Mouse (Mus musculus): ENCODE data around the gene Mlh1. TPM values are rescaled to one million over a fixed set of nuclear protein-coding genes. Genes with fewer than 3 reads are reported as not detected.

Gene Mlh1
- polyA plus RNA-seq, 1 experiment from 2014 or later: 13.1 TPM

DNA sequence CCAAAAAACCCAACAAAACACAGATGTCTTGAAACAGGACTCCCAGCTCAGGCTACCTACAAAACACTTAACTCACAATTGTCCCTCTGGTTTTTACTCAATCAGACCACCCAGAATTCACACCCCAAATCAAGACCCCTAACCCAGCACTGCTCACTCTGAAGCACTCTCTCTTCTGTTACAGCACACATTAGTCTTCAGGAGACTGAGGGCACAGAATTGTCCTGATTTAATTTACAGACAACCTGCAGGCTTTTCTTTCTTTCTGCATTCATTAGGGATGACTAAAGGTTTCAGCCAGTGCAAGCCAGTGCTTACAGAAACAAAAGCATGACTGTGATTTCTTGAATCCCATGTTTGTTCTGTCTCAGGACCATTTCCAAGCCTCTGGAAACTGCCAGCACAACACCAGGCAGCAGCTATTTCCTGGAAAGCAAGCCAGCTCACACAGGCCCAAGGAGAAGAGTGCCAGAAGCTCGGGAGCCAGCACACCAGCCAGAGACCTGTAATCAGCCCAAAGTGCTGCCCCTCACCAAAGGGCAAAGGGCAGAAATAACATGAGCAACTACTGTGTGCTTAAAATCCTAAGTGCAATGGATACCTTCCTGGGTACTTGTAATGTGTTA is 11.1 kb downstream of the Mlh1 start:
- H3K36me3 ChIP-seq (ENCODE audit: insufficient read depth, low read length): 0 out of 2 replicates have a peak, but pooled peaks cover 7% of the 10 kb centered on the region
- H3K27ac ChIP-seq (ENCODE audit: low read length): no peak overlapping the region

DNA sequence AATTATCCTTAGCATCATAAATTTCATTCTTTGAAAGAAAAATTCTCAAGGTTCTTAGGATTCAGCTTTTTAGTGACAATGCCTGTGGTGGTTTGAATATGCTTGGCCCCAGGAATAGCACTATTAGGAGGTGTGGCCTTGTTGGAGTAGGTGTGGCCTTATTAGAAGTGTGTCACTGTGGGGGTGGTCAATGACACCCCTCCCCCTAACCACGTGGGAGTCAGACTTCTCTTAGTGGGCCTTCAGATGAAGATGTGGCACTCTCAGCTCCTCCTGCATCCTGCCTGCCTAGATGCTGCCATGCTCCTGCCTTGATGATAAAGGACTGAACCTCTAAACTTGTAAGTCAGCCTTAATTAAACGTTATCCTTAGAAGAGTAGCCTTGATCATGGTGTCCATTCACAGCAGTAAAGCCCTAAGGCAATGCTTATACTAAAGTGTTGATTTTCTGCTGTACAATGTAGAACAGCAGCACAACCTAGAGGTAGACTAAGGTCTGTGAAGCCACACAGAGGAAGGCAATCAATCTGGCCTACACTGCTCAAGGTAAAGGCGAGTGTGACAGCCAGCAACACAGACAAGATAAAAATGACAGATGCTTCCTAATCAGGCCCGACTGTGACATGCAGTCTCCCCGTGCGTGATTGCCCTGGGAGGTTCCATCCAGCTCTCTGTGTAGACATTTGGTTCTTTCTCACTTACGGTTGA is 19.3 kb downstream of the Mlh1 start:
- H3K9ac ChIP-seq (replicated peaks; ENCODE audit: low read depth): no peak overlapping the region
- no peak for ATAC-seq
- TF ChIP-seq CTCF (IDR thresholded peaks at IDR 0.05) (peak; percentile 40; the same call in 1 of the 2 replicates), EP300 (IDR thresholded peaks at IDR 0.05) (no peak)
- H3K4me1 ChIP-seq (ENCODE audit: insufficient read depth, low read depth, low read length): no peaks in the 10 kb centered on the region
- no peak overlapping the region for H3K27ac ChIP-seq (ENCODE audit: low read length)
- no peaks in the 10 kb centered on the region for H3K9me3 ChIP-seq (ENCODE audit: low read length)
- H3K27me3 ChIP-seq (replicated peaks; ENCODE audit: insufficient read depth, low read length): no peaks in the 10 kb centered on the region
- DNase-seq (ENCODE audit: low spot score): no peak
- H3K4me2 ChIP-seq (replicated peaks; ENCODE audit: low read depth, low read length): no peak overlapping the region
- 56% methylated on average over 7 of the region's 7 CpGs for WGBS
- peaks cover 34% of the 10 kb centered on the region; the same call in 1 of the 2 replicates for H3K36me3 ChIP-seq (ENCODE audit: insufficient read depth, low read length)
- no peak overlapping the region for H3K4me3 ChIP-seq (ENCODE audit: low read depth, low read length)

More for the DNA sequence above, 11.1 kb downstream of the Mlh1 start:
- H3K27me3 ChIP-seq (replicated peaks; ENCODE audit: insufficient read depth, low read length): no peaks in the 10 kb centered on the region
- H3K4me3 ChIP-seq (ENCODE audit: low read depth, low read length): no peak overlapping the region
- DNase-seq (ENCODE audit: low spot score) (no peak), ATAC-seq (no peak)
- TF ChIP-seq EP300 (IDR thresholded peaks at IDR 0.05) (no peak), CTCF (IDR thresholded peaks at IDR 0.05) (no peak)
- H3K9ac ChIP-seq (replicated peaks; ENCODE audit: low read depth): no peak overlapping the region
- H3K4me1 ChIP-seq (ENCODE audit: insufficient read depth, low read depth, low read length): no peaks in the 10 kb centered on the region
- H3K4me2 ChIP-seq (replicated peaks; ENCODE audit: low read depth, low read length): no peak overlapping the region
- no peaks in the 10 kb centered on the region for H3K9me3 ChIP-seq (ENCODE audit: low read length)
- WGBS: 13% methylated on average over 1 of the region's 1 CpGs

DNA sequence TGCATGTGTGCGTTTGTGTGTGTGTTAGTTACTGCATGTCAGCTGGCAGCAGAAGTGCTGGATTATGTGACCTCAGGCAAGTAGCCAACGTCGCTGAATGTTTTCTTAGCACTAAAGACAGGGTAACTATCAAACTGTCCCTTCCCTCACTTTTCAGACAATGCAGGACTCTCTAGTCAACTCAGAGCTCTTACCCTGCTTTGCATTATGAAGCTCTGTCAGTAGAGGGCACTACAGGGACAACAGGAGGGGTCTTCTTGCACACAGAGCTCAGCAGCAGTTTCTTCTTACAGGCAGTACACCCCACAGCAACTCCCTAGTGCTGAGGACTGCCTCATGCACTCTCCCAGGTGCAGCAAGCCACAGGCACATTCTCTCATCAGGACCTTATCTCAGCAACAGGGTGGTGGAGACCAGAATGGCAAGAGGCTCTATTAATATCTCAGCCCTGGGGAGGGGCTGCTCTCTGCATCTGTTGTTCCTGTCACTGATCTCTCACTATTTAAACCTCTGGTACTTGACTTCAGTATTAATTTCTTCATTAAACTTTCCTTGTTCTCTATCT is 23.8 kb downstream of the Mlh1 start:
- DNase-seq (ENCODE audit: low spot score): peak; percentile 29

DNA sequence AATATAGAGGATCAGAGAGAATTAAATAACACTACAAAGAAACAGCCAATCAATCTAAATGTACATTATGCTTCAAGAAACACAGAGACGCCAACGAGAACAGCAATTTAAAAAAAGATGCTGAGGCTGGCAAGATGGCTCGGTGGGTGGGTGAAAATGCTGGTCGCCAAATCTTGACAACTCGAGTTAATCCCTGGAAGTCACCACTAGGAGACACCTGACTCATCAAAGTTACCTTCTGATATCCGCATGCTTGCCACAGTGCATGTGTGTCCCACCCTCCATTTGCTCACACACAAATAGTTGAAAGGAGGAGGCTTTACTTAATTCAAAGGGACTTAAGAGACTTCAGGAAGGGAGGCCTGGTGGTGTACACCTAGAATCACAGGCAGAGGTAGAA is 26.0 kb downstream of the Mlh1 start:
- H3K36me3 ChIP-seq (ENCODE audit: insufficient read depth, low read length): peaks cover 27% of the 10 kb centered on the region; the same call in 1 of the 2 replicates
- TF ChIP-seq EP300 (IDR thresholded peaks at IDR 0.05) (no peak), CTCF (IDR thresholded peaks at IDR 0.05) (no peak)

More for the DNA sequence above, 23.8 kb downstream of the Mlh1 start:
- Histone ChIP-seq H3K27ac (ENCODE audit: low read length) (no peak overlapping the region), H3K9me3 (ENCODE audit: low read length) (no peaks in the 10 kb centered on the region), H3K9ac (replicated peaks; ENCODE audit: low read depth) (no peak overlapping the region), H3K27me3 (replicated peaks; ENCODE audit: insufficient read depth, low read length) (no peaks in the 10 kb centered on the region), H3K36me3 (ENCODE audit: insufficient read depth, low read length) (peaks cover 25% of the 10 kb centered on the region; the same call in 1 of the 2 replicates), H3K4me3 (ENCODE audit: low read depth, low read length) (no peak overlapping the region), H3K4me2 (replicated peaks; ENCODE audit: low read depth, low read length) (no peak overlapping the region), H3K4me1 (ENCODE audit: insufficient read depth, low read depth, low read length) (no peaks in the 10 kb centered on the region)
- WGBS: 77% methylated on average over 3 of the region's 3 CpGs
- TF ChIP-seq CTCF (IDR thresholded peaks at IDR 0.05): peak; percentile 54
- no peak for TF ChIP-seq EP300 (IDR thresholded peaks at IDR 0.05)
- ATAC-seq: no peak

GRCm38 (mm10) chr9:111243384-111243783 is 28.2 kb downstream of the Mlh1 start:
- Histone ChIP-seq H3K9ac (replicated peaks; ENCODE audit: low read depth) (no peak overlapping the region), H3K27ac (ENCODE audit: low read length) (no peak overlapping the region), H3K9me3 (ENCODE audit: low read length) (no peaks in the 10 kb centered on the region), H3K4me2 (replicated peaks; ENCODE audit: low read depth, low read length) (no peak overlapping the region), H3K4me3 (ENCODE audit: low read depth, low read length) (no peak overlapping the region), H3K36me3 (ENCODE audit: insufficient read depth, low read length) (peaks cover 24% of the 10 kb centered on the region; the same call in 1 of the 2 replicates), H3K27me3 (replicated peaks; ENCODE audit: insufficient read depth, low read length) (no peaks in the 10 kb centered on the region), H3K4me1 (ENCODE audit: insufficient read depth, low read depth, low read length) (no peaks in the 10 kb centered on the region)
- ATAC-seq (no peak), DNase-seq (ENCODE audit: low spot score) (no peak)
- no peak for TF ChIP-seq CTCF (IDR thresholded peaks at IDR 0.05)
- no peak for TF ChIP-seq EP300 (IDR thresholded peaks at IDR 0.05)
- 87% methylated on average over 6 of the region's 6 CpGs for WGBS

More for the DNA sequence above, 26.0 kb downstream of the Mlh1 start:
- no peak overlapping the region for H3K4me2 ChIP-seq (replicated peaks; ENCODE audit: low read depth, low read length)
- DNase-seq (ENCODE audit: low spot score): no peak
- WGBS: 80% methylated on average over 6 of the region's 6 CpGs
- H3K4me3 ChIP-seq (ENCODE audit: low read depth, low read length): no peak overlapping the region
- no peaks in the 10 kb centered on the region for H3K9me3 ChIP-seq (ENCODE audit: low read length)
- no peaks in the 10 kb centered on the region for H3K27me3 ChIP-seq (replicated peaks; ENCODE audit: insufficient read depth, low read length)
- no peaks in the 10 kb centered on the region for H3K4me1 ChIP-seq (ENCODE audit: insufficient read depth, low read depth, low read length)
- H3K27ac ChIP-seq (ENCODE audit: low read length): no peak overlapping the region
- ATAC-seq: no peak
- H3K9ac ChIP-seq (replicated peaks; ENCODE audit: low read depth): no peak overlapping the region

DNA sequence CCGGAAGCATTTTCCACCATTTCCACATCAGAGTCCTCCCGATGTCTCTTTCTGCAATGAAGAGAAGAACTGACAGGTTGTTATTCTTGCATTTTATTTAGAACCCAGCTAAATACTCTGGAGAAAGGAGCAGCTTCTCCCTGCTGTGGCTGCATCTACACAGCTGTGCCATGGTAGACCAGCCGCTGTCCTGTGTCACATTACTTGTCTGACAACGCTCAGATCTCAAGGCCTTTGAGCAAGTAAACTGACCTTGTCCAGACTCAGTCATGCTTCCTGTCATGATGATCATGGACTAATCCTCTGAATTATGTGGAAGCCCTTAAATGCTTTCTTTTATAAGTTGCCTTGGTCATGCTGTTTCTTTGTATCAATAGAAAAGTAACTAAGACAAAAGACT is 31.8 kb downstream of the Mlh1 start:
- H3K27ac ChIP-seq (ENCODE audit: low read length): no peak overlapping the region
- no peak overlapping the region for H3K4me2 ChIP-seq (replicated peaks; ENCODE audit: low read depth, low read length)
- H3K4me1 ChIP-seq (ENCODE audit: insufficient read depth, low read depth, low read length): no peaks in the 10 kb centered on the region
- H3K9ac ChIP-seq (replicated peaks; ENCODE audit: low read depth): no peak overlapping the region
- H3K27me3 ChIP-seq (replicated peaks; ENCODE audit: insufficient read depth, low read length): no peaks in the 10 kb centered on the region
- H3K4me3 ChIP-seq (ENCODE audit: low read depth, low read length): no peak overlapping the region
- 81% methylated on average over 4 of the region's 4 CpGs for WGBS
- DNase-seq (ENCODE audit: low spot score): no peak
- TF ChIP-seq CTCF (IDR thresholded peaks at IDR 0.05) (no peak), EP300 (IDR thresholded peaks at IDR 0.05) (no peak)
- ATAC-seq: no peak
- H3K36me3 ChIP-seq (ENCODE audit: insufficient read depth, low read length): peaks cover 30% of the 10 kb centered on the region; the same call in 1 of the 2 replicates
- no peaks in the 10 kb centered on the region for H3K9me3 ChIP-seq (ENCODE audit: low read length)
